Mouse (Mus musculus) neural tube, embryonic 11.5 days (tissue): Measurements from ENCODE around the gene 2310033P09Rik. TPM values are rescaled to one million over a fixed set of nuclear protein-coding genes. Genes with fewer than 3 reads are reported as not detected.

ENCODE experiments used
- ATAC-seq: fragments of 200-750 bp; cut with Nextera tagmentation; 2 replicates; pipeline ENCODE4 v1.8.0; 2017; ENCODE audit warnings: moderate number of reproducible peaks, mild to moderate bottlenecking, moderate TSS enrichment, moderate library complexity; ENCODE audit not compliant: insufficient read depth, low FRiP score, low TSS enrichment
- DNase-seq: peaks from one replicate; pipeline ENCODE4 v3.0.0-alpha.2; 2015; ENCODE audit warnings: low spot score
- H3K27ac ChIP-seq: fragments of 300-500 bp; sonication (generic); 2 replicates; pipeline ENCODE4 v1.5.1; 2014; ENCODE audit warnings: low read depth, mild to moderate bottlenecking, low read length
- H3K27me3 ChIP-seq: fragments of 300-500 bp; sonication (generic); 2 replicates; pipeline ENCODE4 v1.6.1; 2014; ENCODE audit warnings: mild to moderate bottlenecking, low read length, mixed read lengths; ENCODE audit not compliant: control insufficient read depth, insufficient read depth
- H3K36me3 ChIP-seq: fragments of 300-500 bp; sonication (generic); 2 replicates; pipeline ENCODE4 v1.6.1; 2014; ENCODE audit warnings: mild to moderate bottlenecking, low read length, moderate library complexity, mixed read lengths; ENCODE audit not compliant: control insufficient read depth, insufficient read depth
- H3K4me1 ChIP-seq: fragments of 300-500 bp; sonication (generic); 2 replicates; pipeline ENCODE4 v1.6.1; 2014; ENCODE audit warnings: low read length, mixed read lengths; ENCODE audit not compliant: control insufficient read depth, insufficient read depth
- H3K4me2 ChIP-seq: fragments of 300-500 bp; sonication (generic); 2 replicates; pipeline ENCODE4 v1.6.1; 2014; ENCODE audit warnings: low read depth, mild to moderate bottlenecking, moderate library complexity
- H3K4me3 ChIP-seq: fragments of 300-500 bp; sonication (generic); 2 replicates; pipeline ENCODE4 v1.5.1; 2014; ENCODE audit warnings: low read depth, low read length
- H3K9ac ChIP-seq: fragments of 300-500 bp; sonication (generic); 2 replicates; pipeline ENCODE4 v1.6.1; 2014; ENCODE audit warnings: mild to moderate bottlenecking, low read length
- H3K9me3 ChIP-seq: fragments of 300-500 bp; sonication (generic); 2 replicates; pipeline ENCODE4 v1.6.1; 2016; ENCODE audit warnings: low read length; ENCODE audit not compliant: control insufficient read depth
- WGBS: fragments of 180-500 bp; shearing (Covaris S2); extraction: QIAGEN DNeasy Blood & Tissue Kit; methylation state at CpG from one replicate; pipeline ENCODE4 v1.1.7; 2014; 5-methylcytosine and 5-hydroxymethylcytosine counted together
- polyA plus RNA-seq: library from polyadenylated mRNA; unstranded; fragments of >200 nt; fragmentation: Nextera tagmentation; extraction: Ambion mirVana; gene quantifications from 2 replicates; pipeline ENCODE4 v1.2.1, GENCODE M21; 2014

The 2310033P09Rik gene
- polyA plus RNA-seq, 1 experiment from 2014 or later = 31.0 TPM

DNA sequence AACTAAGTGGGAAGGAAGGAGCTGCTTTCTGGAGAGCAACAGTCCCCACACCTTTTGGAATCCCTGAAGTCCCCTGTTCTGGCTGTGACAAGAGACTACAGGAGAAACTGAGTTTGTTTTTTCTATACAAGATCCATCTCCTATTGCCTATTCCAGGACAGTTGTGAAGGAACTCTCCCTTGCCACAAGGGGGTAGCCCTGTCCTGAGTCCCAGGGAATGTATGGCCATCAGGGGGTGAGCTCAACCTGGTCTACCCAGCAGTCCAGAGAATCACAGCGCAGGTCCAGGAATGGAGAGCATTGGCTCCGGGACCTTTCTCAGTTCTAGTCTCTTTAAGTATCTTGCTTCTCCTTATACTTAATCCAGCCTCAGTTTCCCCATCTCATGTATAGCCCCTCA is 24.7 kb downstream of the 2310033P09Rik start:
- H3K9ac ChIP-seq = no peak overlapping the region
- no peaks in the 10 kb centered on the region for H3K36me3 ChIP-seq
- WGBS = 61% methylated on average over 2 of the region's 2 CpGs
- DNase-seq = no peak
- no peak overlapping the region for H3K27ac ChIP-seq
- no peak for ATAC-seq
- no peaks in the 10 kb centered on the region for H3K9me3 ChIP-seq
- H3K4me3 ChIP-seq = no peak overlapping the region
- 0 out of 2 replicates have a peak, but pooled peaks cover 3% of the 10 kb centered on the region for H3K4me1 ChIP-seq
- H3K4me2 ChIP-seq = no peak overlapping the region
- H3K27me3 ChIP-seq = peaks cover 3% of the 10 kb centered on the region; the same call in 1 of the 2 replicates

DNA sequence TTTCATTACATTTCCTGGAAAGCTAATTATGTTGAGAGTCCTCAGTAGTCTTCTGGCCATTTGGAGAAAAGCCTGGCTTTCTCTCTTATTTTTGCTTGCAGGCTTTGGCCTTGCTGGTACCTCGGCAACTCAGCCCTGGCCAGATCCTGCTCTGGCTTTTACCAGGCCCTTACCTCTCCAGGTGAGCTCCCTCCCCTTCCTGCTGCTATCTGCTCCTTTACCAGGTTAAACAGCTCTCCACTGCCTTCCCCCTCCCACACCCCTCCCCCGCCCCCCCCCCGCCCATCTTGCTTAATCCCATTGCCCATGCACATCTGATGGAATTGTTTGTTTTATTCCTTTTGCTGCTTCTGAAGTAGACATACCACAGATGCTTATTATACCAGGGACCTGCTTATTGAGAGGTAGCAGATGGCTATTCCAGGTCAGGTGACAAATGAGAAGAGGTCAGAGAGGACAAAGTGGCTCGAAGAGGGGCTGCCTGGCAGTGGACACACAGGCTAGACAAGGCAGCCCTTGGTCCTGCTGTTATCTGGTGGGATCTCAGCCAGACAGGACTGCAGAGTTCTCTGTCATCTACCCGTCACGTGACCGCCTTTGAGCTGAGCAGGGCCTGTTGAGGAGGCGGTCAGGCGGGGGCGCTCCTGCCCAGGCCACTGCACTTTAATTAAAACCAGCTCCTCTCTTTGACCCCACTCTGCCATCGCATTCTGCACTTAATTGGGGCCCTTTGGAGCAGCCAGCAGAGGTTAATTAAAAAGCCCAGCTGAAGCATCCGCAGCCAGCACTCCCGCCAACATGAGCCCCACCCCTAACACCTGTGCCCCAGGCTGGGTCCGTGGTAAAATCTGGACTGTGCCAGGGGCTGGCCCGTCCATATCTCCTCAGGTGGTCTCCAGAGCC is 30.7 kb downstream of the 2310033P09Rik start:
- peak; percentile 76 for ATAC-seq
- Histone ChIP-seq H3K9ac (no peak overlapping the region), H3K9me3 (no peaks in the 10 kb centered on the region), H3K4me3 (no peak overlapping the region), H3K36me3 (no peaks in the 10 kb centered on the region), H3K27ac (no peak overlapping the region), H3K27me3 (peaks cover 6% of the 10 kb centered on the region), H3K4me1 (no peaks in the 10 kb centered on the region), H3K4me2 (no peak overlapping the region)
- peak; percentile 78 for DNase-seq
- 5% methylated on average over 15 of the region's 15 CpGs for WGBS

DNA sequence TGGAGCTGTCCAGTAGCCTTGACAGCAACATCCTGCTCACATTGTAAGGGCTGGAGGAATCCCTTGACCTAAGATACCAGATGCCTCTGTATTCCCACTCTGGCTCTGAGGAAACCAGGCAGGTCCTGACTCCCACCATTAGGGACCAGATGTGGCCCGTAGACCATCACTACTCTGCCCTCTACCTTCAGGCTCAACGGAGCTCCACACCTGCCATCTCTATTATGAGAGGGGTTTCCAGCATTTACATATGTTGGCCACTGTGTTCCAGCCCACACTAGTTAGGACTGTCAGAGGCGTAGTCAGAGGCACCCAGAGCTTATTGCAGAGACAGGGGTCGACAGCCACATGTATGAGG is 31.3 kb downstream of the 2310033P09Rik start:
- H3K27me3 ChIP-seq = peaks cover 6% of the 10 kb centered on the region
- ATAC-seq (no peak), DNase-seq (no peak)
- no peaks in the 10 kb centered on the region for H3K4me1 ChIP-seq
- no peaks in the 10 kb centered on the region for H3K36me3 ChIP-seq
- WGBS = 58% methylated on average over 4 of the region's 4 CpGs
- H3K9me3 ChIP-seq = no peaks in the 10 kb centered on the region
- H3K4me3 ChIP-seq = no peak overlapping the region
- H3K9ac ChIP-seq = no peak overlapping the region
- no peak overlapping the region for H3K27ac ChIP-seq
- H3K4me2 ChIP-seq = no peak overlapping the region

DNA sequence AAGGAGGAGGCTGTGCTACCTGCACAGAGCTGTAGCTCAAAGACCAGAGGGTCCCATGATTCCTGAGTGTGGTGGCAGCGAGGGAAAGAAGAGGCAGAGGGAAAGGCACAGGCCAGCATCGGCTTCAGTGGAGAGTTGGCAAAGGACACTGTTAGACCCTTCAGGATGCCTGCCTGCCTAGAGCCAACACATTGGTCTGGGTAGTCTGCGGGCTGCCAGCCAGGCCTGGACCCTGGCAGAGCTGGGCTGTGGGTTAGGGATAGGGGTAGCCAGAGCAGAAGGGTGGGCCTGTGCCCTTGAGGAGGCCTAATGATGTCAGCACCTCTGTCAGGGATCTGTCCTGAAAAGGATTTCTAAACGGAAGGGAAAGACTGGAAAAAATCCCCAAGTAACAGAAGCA is 31.7 kb downstream of the 2310033P09Rik start:
- DNase-seq (no peak), ATAC-seq (no peak)
- H3K4me3 ChIP-seq = no peak overlapping the region
- no peak overlapping the region; the same call in 1 of the 2 replicates for H3K9ac ChIP-seq
- peaks cover 6% of the 10 kb centered on the region for H3K27me3 ChIP-seq
- H3K4me1 ChIP-seq = no peaks in the 10 kb centered on the region
- no peak overlapping the region for H3K4me2 ChIP-seq
- no peak overlapping the region for H3K27ac ChIP-seq
- no peaks in the 10 kb centered on the region for H3K36me3 ChIP-seq
- 80% methylated on average over 4 of the region's 4 CpGs for WGBS
- no peaks in the 10 kb centered on the region for H3K9me3 ChIP-seq

DNA sequence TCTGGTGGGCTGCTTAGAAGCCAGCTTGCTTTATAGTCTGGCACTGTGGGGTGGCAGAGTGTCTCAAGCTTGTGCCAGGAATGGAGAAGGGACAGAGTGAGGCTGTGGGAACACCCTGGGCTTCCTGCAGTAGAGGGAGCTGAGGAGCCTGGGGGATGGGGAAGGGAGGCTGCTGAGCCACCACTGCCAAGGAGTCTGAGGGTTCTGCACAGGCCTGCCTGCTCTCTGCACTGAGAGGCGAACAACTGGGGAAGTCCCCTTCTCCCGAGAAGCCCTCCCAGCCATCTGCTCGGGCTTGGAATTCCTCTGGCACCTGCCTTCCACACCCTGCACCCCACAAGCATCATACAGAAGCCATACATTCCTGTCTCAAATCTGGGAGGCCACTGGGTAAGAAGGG is 33.7 kb downstream of the 2310033P09Rik start:
- ATAC-seq (no peak), DNase-seq (no peak)
- H3K36me3 ChIP-seq = no peaks in the 10 kb centered on the region
- no peak overlapping the region for H3K4me3 ChIP-seq
- no peaks in the 10 kb centered on the region for H3K9me3 ChIP-seq
- H3K27me3 ChIP-seq = peaks cover 6% of the 10 kb centered on the region
- no peak overlapping the region for H3K27ac ChIP-seq
- H3K4me1 ChIP-seq = no peaks in the 10 kb centered on the region
- no peak overlapping the region for H3K4me2 ChIP-seq
- H3K9ac ChIP-seq = no peak overlapping the region
- 30% methylated on average over 3 of the region's 3 CpGs for WGBS

DNA sequence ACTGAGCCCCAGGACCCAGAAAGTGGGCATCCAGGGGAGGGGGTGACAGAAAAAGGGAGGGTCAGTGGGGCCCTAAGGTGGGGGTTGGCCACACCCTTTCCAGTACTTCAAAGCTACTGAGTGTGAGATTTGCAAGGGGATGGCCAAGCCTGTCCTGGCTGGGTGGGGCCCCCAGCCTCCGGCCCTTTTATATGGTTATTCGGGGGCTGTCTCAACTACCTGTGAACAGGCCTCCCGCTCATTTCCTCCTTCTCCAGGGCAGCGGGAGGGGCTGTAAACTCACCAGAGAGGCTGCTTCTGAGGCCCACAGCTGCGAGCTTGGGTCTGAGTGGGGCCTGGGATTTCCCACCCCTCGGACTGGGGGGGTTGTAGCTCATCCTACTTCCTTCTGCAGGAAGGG is 35.7 kb downstream of the 2310033P09Rik start:
- H3K4me2 ChIP-seq = no peak overlapping the region
- peaks cover 4% of the 10 kb centered on the region; the same call in 1 of the 2 replicates for H3K27me3 ChIP-seq
- H3K36me3 ChIP-seq = no peaks in the 10 kb centered on the region
- ATAC-seq (no peak), DNase-seq (no peak)
- H3K4me1 ChIP-seq = no peaks in the 10 kb centered on the region
- 12% methylated on average over 6 of the region's 6 CpGs for WGBS
- H3K27ac ChIP-seq = no peak overlapping the region
- no peaks in the 10 kb centered on the region for H3K9me3 ChIP-seq
- H3K9ac ChIP-seq = no peak overlapping the region
- no peak overlapping the region for H3K4me3 ChIP-seq

DNA sequence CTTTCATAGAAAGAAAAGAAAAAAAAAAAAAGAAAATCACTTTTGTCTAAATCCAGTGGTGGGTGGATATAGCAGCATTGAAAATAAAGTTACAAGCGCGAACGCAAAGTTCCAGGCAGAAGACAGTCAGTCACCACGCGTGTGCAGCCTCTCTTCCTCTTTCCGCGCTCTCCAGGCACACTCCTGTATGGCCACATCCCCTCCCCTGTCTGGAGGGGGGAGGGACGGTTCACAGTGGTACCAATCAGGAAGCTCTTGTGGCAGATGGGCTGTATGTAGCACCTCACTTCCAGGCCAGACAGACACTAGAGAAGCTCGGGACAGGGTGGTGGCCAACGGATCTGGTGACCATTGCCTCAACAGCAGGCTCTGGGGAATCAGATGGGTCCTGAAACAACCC is 40.0 kb downstream of the 2310033P09Rik start:
- no peaks in the 10 kb centered on the region for H3K9me3 ChIP-seq
- ATAC-seq (no peak), DNase-seq (no peak)
- WGBS = 70% methylated on average over 10 of the region's 10 CpGs
- H3K27me3 ChIP-seq = no peaks in the 10 kb centered on the region; the same call in 1 of the 2 replicates
- H3K27ac ChIP-seq = no peak overlapping the region
- no peak overlapping the region for H3K9ac ChIP-seq
- H3K4me3 ChIP-seq = no peak overlapping the region
- H3K4me1 ChIP-seq = no peaks in the 10 kb centered on the region
- no peak overlapping the region for H3K4me2 ChIP-seq
- H3K36me3 ChIP-seq = no peaks in the 10 kb centered on the region

DNA sequence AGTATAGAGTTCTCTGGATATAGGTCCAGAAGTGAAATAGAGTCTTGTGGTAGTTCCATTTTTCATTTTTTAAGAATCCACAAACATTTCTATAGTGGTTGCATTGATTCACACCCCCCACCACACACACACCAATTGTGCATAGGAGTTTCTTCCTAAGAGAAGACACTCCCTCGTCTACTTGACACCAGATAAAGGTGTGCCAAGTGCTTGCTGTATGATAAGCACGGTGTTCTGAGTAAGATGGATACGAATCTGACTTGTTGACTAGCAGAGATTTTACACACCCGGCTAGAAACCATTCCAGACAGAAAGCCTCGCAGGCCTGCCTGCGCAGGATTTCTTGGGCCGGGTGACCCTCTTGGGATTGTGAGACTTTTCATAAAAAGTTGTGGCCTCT is 51.5 kb downstream of the 2310033P09Rik start:
- peaks cover 4% of the 10 kb centered on the region for H3K27me3 ChIP-seq
- ATAC-seq = no peak
- 89% methylated on average over 7 of the region's 7 CpGs for WGBS

More for the DNA sequence above, 51.5 kb downstream of the 2310033P09Rik start:
- no peak overlapping the region for H3K9ac ChIP-seq
- no peaks in the 10 kb centered on the region for H3K36me3 ChIP-seq
- no peak for DNase-seq
- no peak overlapping the region for H3K4me3 ChIP-seq
- H3K4me1 ChIP-seq = peaks cover 4% of the 10 kb centered on the region
- H3K4me2 ChIP-seq = no peak overlapping the region
- H3K27ac ChIP-seq = no peak overlapping the region
- no peaks in the 10 kb centered on the region for H3K9me3 ChIP-seq
